Mouse (Mus musculus): ENCODE data around the gene Wdr46. TPM values are rescaled to one million over a fixed set of nuclear protein-coding genes. Genes with fewer than 3 reads are reported as not detected.
A peak's percentile ranks its signal among the peaks of the same experiment; 100 is the strongest.

Gene Wdr46
- polyA plus RNA-seq, 1 experiment from 2014 or later = 26.8 TPM

- Histone ChIP-seq H3K4me3 (ENCODE audit: low read depth, low read length) (peak within 1 kb of the TSS; percentile 87), H3K4me2 (replicated peaks; ENCODE audit: low read depth, low read length) (peak within 1 kb of the TSS; percentile 96), H3K9ac (ENCODE audit: low read depth, low read length) (peak within 1 kb of the TSS; percentile 87), H3K27me3 (ENCODE audit: control insufficient read depth, insufficient read depth, low read length) (no peaks in the 10 kb centered on the region), H3K9me3 (ENCODE audit: control insufficient read depth, low read length) (no peaks in the 10 kb centered on the region), H3K27ac (ENCODE audit: low read depth, low read length) (peak within 1 kb of the TSS; percentile 84), H3K4me1 (replicated peaks; ENCODE audit: control insufficient read depth, insufficient read depth, low read length) (peaks cover 6% of the 10 kb centered on the region), H3K36me3 (ENCODE audit: control insufficient read depth, insufficient read depth, low read length) (peaks cover 17% of the 10 kb centered on the region)
- WGBS = 1% methylated on average over 68 of the region's 68 CpGs
- DNase-seq (ENCODE audit: low spot score) (peak; percentile 99), ATAC-seq (ENCODE audit: low FRiP score) (peak; percentile 97)
These were observed 31.2 kb upstream of the Wdr46 start, which contains the start of gene Daxx for GRCm38 (mm10) chr17:33909077-33909868. Gene Daxx, plus strand, starts transcription at chr17:33909414.

- Histone ChIP-seq H3K9me3 (ENCODE audit: control insufficient read depth, low read length) (no peaks in the 10 kb centered on the region), H3K27me3 (ENCODE audit: control insufficient read depth, insufficient read depth, low read length) (no peaks in the 10 kb centered on the region), H3K4me3 (ENCODE audit: low read depth, low read length) (peak overlapping the region; percentile 87), H3K27ac (ENCODE audit: low read depth, low read length) (peak overlapping the region; percentile 70; the same call in 1 of the 2 replicates), H3K4me2 (replicated peaks; ENCODE audit: low read depth, low read length) (peak overlapping the region; percentile 96), H3K36me3 (ENCODE audit: control insufficient read depth, insufficient read depth, low read length) (peaks cover 17% of the 10 kb centered on the region), H3K9ac (ENCODE audit: low read depth, low read length) (peak overlapping the region; percentile 87), H3K4me1 (replicated peaks; ENCODE audit: control insufficient read depth, insufficient read depth, low read length) (peaks cover 6% of the 10 kb centered on the region)
- DNase-seq (ENCODE audit: low spot score) (no peak), ATAC-seq (ENCODE audit: low FRiP score) (no peak)
- under 1% methylated on average over 14 of the region's 14 CpGs for WGBS
These were observed 30.6 kb upstream of the Wdr46 start for GRCm38 (mm10) chr17:33909869-33910250.

- DNase-seq (ENCODE audit: low spot score) (no peak), ATAC-seq (ENCODE audit: low FRiP score) (no peak)
- Histone ChIP-seq H3K27ac (ENCODE audit: low read depth, low read length) (no peak overlapping the region), H3K9me3 (ENCODE audit: control insufficient read depth, low read length) (no peaks in the 10 kb centered on the region), H3K4me2 (replicated peaks; ENCODE audit: low read depth, low read length) (peak overlapping the region; percentile 96), H3K27me3 (ENCODE audit: control insufficient read depth, insufficient read depth, low read length) (no peaks in the 10 kb centered on the region), H3K4me1 (replicated peaks; ENCODE audit: control insufficient read depth, insufficient read depth, low read length) (peaks cover 6% of the 10 kb centered on the region), H3K36me3 (ENCODE audit: control insufficient read depth, insufficient read depth, low read length) (peaks cover 17% of the 10 kb centered on the region), H3K4me3 (ENCODE audit: low read depth, low read length) (peak overlapping the region; percentile 87), H3K9ac (ENCODE audit: low read depth, low read length) (peak overlapping the region; percentile 87; the same call in 1 of the 2 replicates)
- 57% methylated on average over 11 of the region's 11 CpGs for WGBS
These were observed 30.0 kb upstream of the Wdr46 start for GRCm38 (mm10) chr17:33910346-33911051.

GRCm38 (mm10) chr17:33911052-33911812 is 29.2 kb upstream of the Wdr46 start:
- WGBS = 89% methylated on average over 31 of the region's 31 CpGs
- Histone ChIP-seq H3K4me2 (replicated peaks; ENCODE audit: low read depth, low read length) (no peak overlapping the region), H3K27ac (ENCODE audit: low read depth, low read length) (no peak overlapping the region), H3K9me3 (ENCODE audit: control insufficient read depth, low read length) (no peaks in the 10 kb centered on the region), H3K27me3 (ENCODE audit: control insufficient read depth, insufficient read depth, low read length) (no peaks in the 10 kb centered on the region), H3K4me3 (ENCODE audit: low read depth, low read length) (no peak overlapping the region), H3K4me1 (replicated peaks; ENCODE audit: control insufficient read depth, insufficient read depth, low read length) (peaks cover 6% of the 10 kb centered on the region), H3K9ac (ENCODE audit: low read depth, low read length) (no peak overlapping the region), H3K36me3 (ENCODE audit: control insufficient read depth, insufficient read depth, low read length) (peaks cover 17% of the 10 kb centered on the region)
- no peak for ATAC-seq (ENCODE audit: low FRiP score)
- no peak for DNase-seq (ENCODE audit: low spot score)

GRCm38 (mm10) chr17:33911813-33912414 is 28.5 kb upstream of the Wdr46 start:
- ATAC-seq (ENCODE audit: low FRiP score) (no peak), DNase-seq (ENCODE audit: low spot score) (no peak)
- Histone ChIP-seq H3K4me3 (ENCODE audit: low read depth, low read length) (no peak overlapping the region), H3K36me3 (ENCODE audit: control insufficient read depth, insufficient read depth, low read length) (peaks cover 17% of the 10 kb centered on the region), H3K27ac (ENCODE audit: low read depth, low read length) (no peak overlapping the region), H3K4me2 (replicated peaks; ENCODE audit: low read depth, low read length) (no peak overlapping the region), H3K9ac (ENCODE audit: low read depth, low read length) (no peak overlapping the region), H3K27me3 (ENCODE audit: control insufficient read depth, insufficient read depth, low read length) (no peaks in the 10 kb centered on the region), H3K4me1 (replicated peaks; ENCODE audit: control insufficient read depth, insufficient read depth, low read length) (peaks cover 8% of the 10 kb centered on the region), H3K9me3 (ENCODE audit: control insufficient read depth, low read length) (no peaks in the 10 kb centered on the region)
- 92% methylated on average over 28 of the region's 28 CpGs for WGBS

DNA sequence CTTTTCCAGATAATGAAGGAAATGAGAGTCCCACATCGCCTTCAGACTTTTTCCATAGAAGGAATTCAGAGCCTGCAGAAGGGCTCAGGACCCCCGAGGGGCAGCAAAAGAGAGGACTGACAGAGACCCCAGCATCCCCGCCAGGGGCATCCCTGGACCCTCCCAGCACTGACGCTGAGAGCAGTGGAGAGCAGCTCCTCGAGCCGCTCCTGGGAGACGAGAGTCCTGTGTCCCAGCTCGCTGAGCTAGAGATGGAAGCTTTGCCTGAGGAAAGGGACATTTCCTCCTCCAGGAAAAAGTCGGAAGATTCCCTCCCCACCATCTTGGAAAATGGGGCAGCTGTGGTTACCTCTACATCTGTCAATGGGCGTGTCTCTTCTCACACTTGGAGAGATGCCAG is 27.2 kb upstream of the Wdr46 start:
- H3K4me1 ChIP-seq (replicated peaks; ENCODE audit: control insufficient read depth, insufficient read depth, low read length) = peaks cover 14% of the 10 kb centered on the region
- H3K9me3 ChIP-seq (ENCODE audit: control insufficient read depth, low read length) = no peaks in the 10 kb centered on the region
- DNase-seq (ENCODE audit: low spot score) (no peak), ATAC-seq (ENCODE audit: low FRiP score) (no peak)
- no peak overlapping the region; the same call in 1 of the 2 replicates for H3K4me3 ChIP-seq (ENCODE audit: low read depth, low read length)
- no peak overlapping the region for H3K27ac ChIP-seq (ENCODE audit: low read depth, low read length)
- H3K9ac ChIP-seq (ENCODE audit: low read depth, low read length) = no peak overlapping the region
- H3K27me3 ChIP-seq (ENCODE audit: control insufficient read depth, insufficient read depth, low read length) = no peaks in the 10 kb centered on the region
- 91% methylated on average over 10 of the region's 10 CpGs for WGBS
- H3K4me2 ChIP-seq (replicated peaks; ENCODE audit: low read depth, low read length) = no peak overlapping the region
- H3K36me3 ChIP-seq (ENCODE audit: control insufficient read depth, insufficient read depth, low read length) = peaks cover 17% of the 10 kb centered on the region

DNA sequence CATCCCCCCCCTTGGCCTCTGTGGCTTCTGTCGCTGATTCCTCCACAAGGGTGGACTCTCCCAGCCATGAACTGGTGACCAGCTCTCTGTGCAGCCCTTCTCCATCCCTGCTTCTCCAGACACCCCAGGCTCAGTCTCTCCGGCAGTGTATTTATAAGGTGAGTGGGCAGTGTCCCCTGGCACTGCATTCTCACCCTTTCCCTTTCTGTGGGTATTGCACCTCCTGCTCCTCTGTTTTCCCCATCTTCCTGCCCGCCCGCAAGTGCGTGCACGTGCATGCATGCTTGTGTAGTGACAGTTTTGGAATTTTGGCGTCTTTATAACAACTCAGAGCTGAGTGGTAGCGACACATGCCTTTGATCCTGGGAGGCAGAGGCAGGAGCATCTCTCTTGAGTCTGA is 26.6 kb upstream of the Wdr46 start:
- Histone ChIP-seq H3K36me3 (ENCODE audit: control insufficient read depth, insufficient read depth, low read length) (peaks cover 17% of the 10 kb centered on the region), H3K4me1 (replicated peaks; ENCODE audit: control insufficient read depth, insufficient read depth, low read length) (peaks cover 15% of the 10 kb centered on the region)
- no peak for DNase-seq (ENCODE audit: low spot score)

DNA sequence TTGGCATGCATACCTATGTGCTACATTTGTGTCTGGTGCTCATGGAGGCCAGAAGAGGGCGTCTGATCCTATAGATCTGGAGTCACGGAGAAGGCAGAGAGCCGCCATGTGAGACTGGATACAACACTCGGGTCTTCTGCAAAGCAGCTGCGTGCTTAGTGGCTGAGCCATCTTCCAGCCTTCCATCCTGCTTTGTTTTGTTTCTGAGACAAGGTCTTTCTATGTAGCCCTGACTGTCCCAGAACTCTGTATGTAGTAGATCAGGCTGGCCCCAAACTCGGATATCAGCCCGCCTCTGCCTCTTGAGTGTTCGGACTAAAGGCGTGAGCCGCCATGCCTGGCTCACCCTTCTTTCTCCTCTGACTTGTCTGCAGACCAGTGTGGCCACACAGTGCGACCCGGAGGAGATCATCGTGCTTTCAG is 25.5 kb upstream of the Wdr46 start:
- peak overlapping the region; percentile 64; the same call in 1 of the 2 replicates for H3K4me3 ChIP-seq (ENCODE audit: low read depth, low read length)
- H3K27ac ChIP-seq (ENCODE audit: low read depth, low read length) = no peak overlapping the region
- peaks cover 20% of the 10 kb centered on the region for H3K4me1 ChIP-seq (replicated peaks; ENCODE audit: control insufficient read depth, insufficient read depth, low read length)
- no peak overlapping the region for H3K9ac ChIP-seq (ENCODE audit: low read depth, low read length)
- no peak for ATAC-seq (ENCODE audit: low FRiP score)
- H3K4me2 ChIP-seq (replicated peaks; ENCODE audit: low read depth, low read length) = peak overlapping the region; percentile 59; the same call in 1 of the 2 replicates
- 73% methylated on average over 13 of the region's 13 CpGs for WGBS
- H3K27me3 ChIP-seq (ENCODE audit: control insufficient read depth, insufficient read depth, low read length) = no peaks in the 10 kb centered on the region
- no peak for DNase-seq (ENCODE audit: low spot score)
- H3K9me3 ChIP-seq (ENCODE audit: control insufficient read depth, low read length) = no peaks in the 10 kb centered on the region
- H3K36me3 ChIP-seq (ENCODE audit: control insufficient read depth, insufficient read depth, low read length) = peaks cover 17% of the 10 kb centered on the region

More for the DNA sequence above, 26.6 kb upstream of the Wdr46 start:
- WGBS = 98% methylated on average over 8 of the region's 8 CpGs
- no peaks in the 10 kb centered on the region for H3K9me3 ChIP-seq (ENCODE audit: control insufficient read depth, low read length)
- no peak for ATAC-seq (ENCODE audit: low FRiP score)
- no peak overlapping the region; the same call in 1 of the 2 replicates for H3K4me3 ChIP-seq (ENCODE audit: low read depth, low read length)
- no peaks in the 10 kb centered on the region for H3K27me3 ChIP-seq (ENCODE audit: control insufficient read depth, insufficient read depth, low read length)
- H3K27ac ChIP-seq (ENCODE audit: low read depth, low read length) = no peak overlapping the region
- H3K9ac ChIP-seq (ENCODE audit: low read depth, low read length) = no peak overlapping the region
- H3K4me2 ChIP-seq (replicated peaks; ENCODE audit: low read depth, low read length) = no peak overlapping the region
